Mouse (Mus musculus) lung, adult 2 months (tissue): ENCODE results near the gene Ilkap. TPM values are rescaled to one million over a fixed set of nuclear protein-coding genes. Genes with fewer than 3 reads are reported as not detected.

ENCODE experiments used
- DNase-seq: peaks from one replicate; pipeline ENCODE4 v3.0.0; 2022
- H3K4me1 ChIP-seq: fragments of 200-500 bp; 2 replicates; pipeline ENCODE4 v1.6.1; 2011; ENCODE audit warnings: low read length; ENCODE audit not compliant: control insufficient read depth, insufficient read depth
- H3K4me3 ChIP-seq: fragments of 200-500 bp; replicated peaks from 2 replicates; pipeline ENCODE3; 2011; ENCODE audit warnings: low read depth, mild to moderate bottlenecking, control low read depth, low read length; ENCODE audit errors: extremely low read depth
- CTCF ChIP-seq: fragments of 200-500 bp; IDR thresholded peaks from 2 replicates; pipeline ENCODE4 v1.5.1; 2011; ENCODE audit warnings: mild to moderate bottlenecking, low read length, control low read depth; ENCODE audit not compliant: insufficient read depth
- POLR2A ChIP-seq: fragments of 200-500 bp; IDR thresholded peaks from 2 replicates; pipeline ENCODE4 v1.6.1; 2011; ENCODE audit warnings: low read depth, mild to moderate bottlenecking, control low read depth, low read length, borderline replicate concordance; ENCODE audit errors: extremely low read depth
- WGBS: fragments of 180-500 bp; shearing (Covaris S2); methylation state at CpG from one replicate; pipeline ENCODE4 v1.1.7; 2018; 5-methylcytosine and 5-hydroxymethylcytosine counted together
- polyA plus RNA-seq: library from polyadenylated mRNA; depleted of rRNA; stranded (reverse); fragments of >200 nt; gene quantifications from 2 replicates; pipeline ENCODE4 v1.2.3, GENCODE M21; 2012

Gene Ilkap
- polyA plus RNA-seq, 1 experiment, result 57.4 TPM

DNA sequence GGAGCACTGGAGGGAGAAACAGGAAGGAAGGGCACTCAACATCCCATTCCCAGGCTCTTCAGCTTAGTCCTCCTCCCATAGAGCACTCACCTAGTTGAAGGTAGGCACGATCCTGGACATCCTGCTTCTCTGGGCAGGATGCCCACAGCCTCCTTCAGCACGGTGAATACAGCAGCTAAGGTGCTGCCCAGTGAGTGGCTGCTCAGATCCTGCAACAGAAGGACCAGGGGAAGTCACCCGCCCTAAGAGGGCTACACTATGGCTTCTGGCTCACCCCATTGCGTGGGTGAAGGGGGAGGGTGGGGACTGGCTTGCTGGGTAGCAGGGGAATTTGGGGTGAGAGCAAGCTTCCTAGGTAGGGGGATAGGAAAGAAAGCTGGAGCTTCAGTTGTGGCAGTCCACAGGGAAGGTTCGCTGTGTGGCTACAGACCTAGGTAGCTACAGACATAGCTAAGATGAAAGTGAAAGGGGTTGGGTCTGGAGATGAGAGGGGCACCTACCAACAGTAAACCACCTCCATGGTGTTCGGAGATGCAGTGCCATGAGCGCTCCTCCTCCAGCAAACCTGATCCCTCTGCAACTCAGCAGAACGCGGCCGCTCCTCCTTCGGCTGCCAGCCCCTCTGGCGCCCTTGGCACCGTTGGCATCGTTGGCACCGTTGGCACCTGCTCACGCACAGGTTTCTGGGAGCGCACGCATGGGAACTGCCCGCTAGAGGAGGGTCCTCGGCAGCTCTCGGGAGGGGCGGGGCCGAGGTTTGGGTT is 7.0 kb upstream of the Ilkap start:
- DNase-seq, result peak; percentile 31

DNA sequence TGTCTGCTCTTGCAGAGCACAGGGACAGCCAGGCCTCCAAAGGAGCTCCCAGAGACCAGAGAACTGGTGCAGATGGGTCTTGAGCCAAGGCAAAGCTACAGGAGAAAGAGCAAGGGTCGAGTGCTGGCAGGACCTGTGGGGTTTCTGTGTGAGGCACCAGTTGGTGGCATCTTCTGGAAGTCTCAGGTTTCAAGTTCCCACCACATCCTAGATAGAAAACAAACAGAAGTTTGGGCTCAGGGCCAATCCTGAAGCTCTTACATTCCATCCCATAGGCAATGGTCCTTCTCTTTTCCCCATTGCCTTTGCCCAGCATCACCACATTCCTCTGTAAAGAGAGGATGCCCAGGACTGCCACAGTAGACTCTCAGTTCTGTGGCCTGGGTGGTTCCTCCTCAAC is 6.4 kb upstream of the Ilkap start:
- WGBS, result 27% methylated on average over 1 of the region's 1 CpGs
- TF ChIP-seq CTCF (no peak), POLR2A (no peak)
- DNase-seq, result no peak
- Histone ChIP-seq H3K4me1 (no peaks in the 10 kb centered on the region), H3K4me3 (no peak overlapping the region)

More for the DNA sequence above, 7.0 kb upstream of the Ilkap start:
- no peak overlapping the region for H3K4me3 ChIP-seq
- WGBS, result 55% methylated on average over 23 of the region's 23 CpGs
- TF ChIP-seq POLR2A (no peak), CTCF (no peak)
- H3K4me1 ChIP-seq, result no peaks in the 10 kb centered on the region

DNA sequence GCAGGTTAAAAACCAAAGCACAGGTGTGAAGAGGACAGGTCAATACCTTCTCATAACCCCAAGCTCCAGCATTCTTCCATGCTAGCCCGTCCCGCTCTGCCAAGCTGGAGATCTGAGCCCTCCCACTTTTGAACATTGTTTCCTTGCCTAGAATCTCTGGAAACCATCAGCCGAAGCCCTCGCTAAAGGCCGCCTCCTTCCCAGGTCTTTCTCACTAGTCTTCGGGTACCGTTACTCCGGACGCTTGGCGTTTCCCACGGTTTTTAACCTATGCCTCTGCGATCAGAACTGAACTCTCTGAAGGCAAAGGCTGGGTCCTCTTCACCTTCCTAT is 722 bp downstream of the Ilkap start:
- Histone ChIP-seq H3K4me1 (peaks cover 12% of the 10 kb centered on the region), H3K4me3 (peak overlapping the region; percentile 99)
- no peak for DNase-seq
- under 1% methylated on average over 12 of the region's 12 CpGs for WGBS
- TF ChIP-seq CTCF, result no peak
- no peak for TF ChIP-seq POLR2A

DNA sequence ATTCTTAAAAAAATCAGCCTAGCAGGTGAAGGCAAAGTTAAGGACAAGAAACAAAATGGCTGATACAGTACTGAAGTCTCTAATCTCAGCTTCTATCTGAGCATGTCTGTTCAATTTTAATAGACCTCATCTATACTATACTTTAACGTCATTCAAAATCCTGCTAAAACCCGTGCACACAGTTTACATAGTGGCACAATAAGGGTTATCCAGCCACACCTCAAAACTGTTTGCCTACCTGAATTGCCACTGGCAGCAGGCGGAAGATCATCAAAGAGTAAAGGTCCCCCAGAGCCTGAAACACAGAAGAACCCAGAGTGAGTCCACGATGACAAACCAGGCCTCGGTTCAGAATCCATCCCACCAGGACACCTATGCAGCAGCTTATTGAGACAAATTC is 8.2 kb downstream of the Ilkap start:
- no peak for DNase-seq
- TF ChIP-seq POLR2A, result no peak
- no peak for TF ChIP-seq CTCF
- 75% methylated on average over 5 of the region's 5 CpGs for WGBS

DNA sequence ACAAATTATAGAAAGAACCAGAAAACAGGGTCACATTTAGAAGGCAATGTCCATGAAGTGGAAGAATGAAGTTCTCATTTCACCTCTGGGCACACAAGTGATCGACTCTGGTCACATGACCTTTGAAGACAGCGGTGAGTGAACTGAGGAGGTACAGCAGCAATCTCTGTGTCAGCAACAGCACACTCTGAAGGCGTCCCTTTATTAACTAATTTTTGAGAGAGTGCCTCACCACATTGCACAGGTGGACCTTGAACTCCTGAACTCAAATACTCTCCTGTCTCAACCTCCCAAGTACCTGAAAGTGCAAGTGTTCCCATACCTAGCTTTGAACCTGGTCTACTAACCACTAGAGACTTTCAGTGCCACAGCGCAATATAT is 17.5 kb downstream of the Ilkap start:
- H3K4me1 ChIP-seq, result no peaks in the 10 kb centered on the region
- 93% methylated on average over 4 of the region's 4 CpGs for WGBS
- DNase-seq, result no peak
- no peak overlapping the region for H3K4me3 ChIP-seq
- TF ChIP-seq POLR2A, result no peak

More for the DNA sequence above, 8.2 kb downstream of the Ilkap start:
- no peak overlapping the region for H3K4me3 ChIP-seq
- peaks cover 2% of the 10 kb centered on the region for H3K4me1 ChIP-seq

DNA sequence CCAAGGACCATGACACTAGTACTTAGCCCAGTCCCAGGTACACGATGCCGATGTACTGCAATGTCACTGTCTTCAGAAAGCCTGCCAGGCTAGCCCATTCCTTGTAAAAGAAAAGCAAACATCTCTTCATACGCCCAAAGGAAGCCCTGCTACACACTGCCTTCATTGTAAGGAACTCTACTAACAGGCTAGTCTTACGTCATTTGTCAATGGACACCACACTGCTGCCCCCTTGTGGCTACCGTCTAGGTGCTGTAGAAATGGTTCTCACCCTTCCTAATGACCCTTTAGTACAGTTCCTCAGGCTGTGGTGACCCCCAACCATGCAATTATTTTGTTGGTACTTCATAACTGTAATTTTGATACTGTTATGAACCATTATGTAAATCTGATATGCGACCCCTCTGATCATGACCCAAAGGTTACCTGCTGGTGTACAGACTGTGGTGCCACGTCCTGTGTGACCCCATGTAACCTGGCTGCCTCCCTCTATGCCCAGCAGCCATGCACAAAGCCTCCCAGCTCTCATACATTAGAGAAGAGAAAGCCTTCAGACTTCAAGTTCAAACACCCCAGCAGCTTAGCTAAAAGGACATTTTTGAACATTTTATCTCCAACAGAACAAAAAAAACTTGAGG is 18.0 kb downstream of the Ilkap start:
- DNase-seq, result peak; percentile 71
- Histone ChIP-seq H3K4me3 (no peak overlapping the region), H3K4me1 (no peaks in the 10 kb centered on the region)
- no peak for TF ChIP-seq POLR2A
- TF ChIP-seq CTCF, result peak; percentile 68
- 49% methylated on average over 7 of the region's 7 CpGs for WGBS

DNA sequence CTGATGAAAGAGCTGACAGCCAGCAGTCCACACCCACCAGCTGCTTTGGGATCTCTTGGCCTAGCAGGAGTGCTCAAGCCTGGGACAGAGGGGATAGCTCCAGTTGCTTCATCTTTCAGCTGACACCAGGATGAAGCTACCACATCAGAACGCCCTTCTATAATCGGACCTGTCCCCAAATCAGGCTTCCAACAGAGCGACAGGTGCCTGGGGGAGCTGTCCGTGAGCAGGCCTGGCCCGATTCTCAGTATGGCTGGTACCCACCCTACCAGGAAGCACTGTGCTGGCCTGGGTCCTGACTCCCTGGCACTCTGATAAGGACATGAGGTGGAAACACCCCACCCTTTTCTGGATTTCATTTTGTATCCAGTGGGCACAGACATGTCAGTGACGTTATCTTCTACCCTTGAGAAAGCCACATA is 25.2 kb downstream of the Ilkap start:
- no peak overlapping the region for H3K4me3 ChIP-seq
- no peaks in the 10 kb centered on the region for H3K4me1 ChIP-seq
- DNase-seq, result no peak
- TF ChIP-seq CTCF, result no peak
- WGBS, result 83% methylated on average over 6 of the region's 6 CpGs

DNA sequence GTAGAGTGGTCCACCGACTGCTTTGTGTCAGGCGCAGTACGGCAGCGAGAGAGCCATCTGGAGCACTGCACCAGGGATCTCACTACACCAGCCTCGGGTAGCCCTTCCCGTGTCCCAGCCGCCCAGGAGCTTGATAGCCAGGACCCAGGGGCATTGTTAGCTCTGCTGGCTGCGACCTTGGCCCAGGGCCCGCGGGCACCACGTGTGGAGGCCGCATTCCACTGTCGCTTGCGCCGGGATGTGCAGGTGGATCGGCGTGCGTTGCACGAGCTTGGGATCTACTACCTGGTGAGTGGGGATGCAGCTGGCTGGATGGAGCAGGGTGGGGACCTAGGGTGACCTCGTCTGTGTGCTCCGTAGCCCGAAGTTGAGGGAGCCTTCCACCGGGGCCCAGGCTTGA is 28.6 kb downstream of the Ilkap start:
- 82% methylated on average over 23 of the region's 23 CpGs for WGBS
- Histone ChIP-seq H3K4me1 (peaks cover 8% of the 10 kb centered on the region; the same call in 1 of the 2 replicates), H3K4me3 (no peak overlapping the region)
- no peak for TF ChIP-seq POLR2A
- TF ChIP-seq CTCF, result no peak
- no peak for DNase-seq

DNA sequence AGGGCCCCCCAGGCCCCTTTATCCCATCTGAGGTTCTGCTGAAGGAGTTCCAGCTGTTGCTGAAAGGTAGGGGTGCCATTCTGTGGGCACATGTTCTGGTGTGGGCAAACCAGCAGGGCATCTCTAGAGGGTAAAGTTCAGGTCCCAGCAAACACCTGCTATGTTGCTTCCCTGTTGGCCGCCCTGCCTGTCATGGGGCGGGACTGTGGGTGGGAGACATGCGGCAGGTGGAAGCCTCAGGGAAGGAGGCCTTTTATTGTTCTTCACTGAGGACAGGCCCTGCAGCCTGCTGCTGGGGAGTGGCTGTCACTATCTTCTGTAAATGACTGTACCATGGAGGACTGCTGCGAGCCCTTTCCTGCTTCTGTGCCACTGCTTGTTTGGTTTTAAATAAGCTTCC is 29.2 kb downstream of the Ilkap start:
- no peak for DNase-seq
- Histone ChIP-seq H3K4me1 (peaks cover 8% of the 10 kb centered on the region; the same call in 1 of the 2 replicates), H3K4me3 (no peak overlapping the region)
- TF ChIP-seq CTCF, result no peak
- no peak for TF ChIP-seq POLR2A
- 62% methylated on average over 4 of the region's 4 CpGs for WGBS

DNA sequence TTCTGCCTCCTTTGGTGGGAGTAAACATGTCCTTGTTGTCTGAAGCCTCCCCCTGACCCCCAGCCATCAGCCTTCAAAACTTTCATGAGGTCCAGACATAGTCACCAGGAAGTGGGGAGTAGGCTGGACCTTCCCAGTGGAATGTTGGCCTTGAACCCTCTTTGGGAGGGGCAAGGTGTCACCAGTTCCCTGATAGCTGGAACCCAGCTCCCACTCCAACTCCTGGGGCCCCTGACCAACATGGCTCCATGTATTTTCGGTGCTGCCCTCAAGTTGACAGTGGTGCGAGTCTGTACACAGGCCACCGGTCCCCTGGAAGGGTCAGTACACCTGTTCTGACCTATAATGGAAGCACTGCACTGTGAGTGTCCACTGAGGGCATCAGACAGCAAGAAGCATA is 31.3 kb downstream of the Ilkap start:
- no peak for TF ChIP-seq POLR2A
- TF ChIP-seq CTCF, result no peak
- no peak for DNase-seq
- Histone ChIP-seq H3K4me1 (peaks cover 8% of the 10 kb centered on the region; the same call in 1 of the 2 replicates), H3K4me3 (no peak overlapping the region)
- WGBS, result 95% methylated on average over 3 of the region's 3 CpGs
